Comparison of ENCODE assay signal across 8 mouse cellular contexts in genomic region chr12:84176886-84177765, GRCm38 (mm10). TPM values are rescaled to one million over a fixed set of nuclear protein-coding genes. Genes with fewer than 3 reads are reported as not detected.
DNase-seq lines count a peak whose midpoint lies in the region; ATAC-seq lines count a peak whose summit lies in the region.

No protein-coding gene starts in this region.

- WGBS in limb, embryonic 10.5 days, result 43% methylated on average over 6 of the region's 6 CpGs
- 40% methylated on average over 6 of the region's 6 CpGs for WGBS in neural tube, embryonic 14.5 days

- H3K27ac ChIP-seq in limb, embryonic 10.5 days, result peak overlapping the region; percentile 92
- peak overlapping the region; percentile 93; the same call in 1 of the 2 replicates for H3K27ac ChIP-seq in neural tube, embryonic 14.5 days (ENCODE audit: low read depth, low read length)

- H3K9ac ChIP-seq in neural tube, embryonic 14.5 days (replicated peaks; ENCODE audit: low read depth, low read length), result peak overlapping the region; percentile 60; the same call in 1 of the 2 replicates

- DNase-seq in cerebellum, adult 9-11 months, result peak; percentile 44
- no peak for DNase-seq in cerebellum, postnatal 4 days (ENCODE audit: low spot score in 2 of 2)
- peak; percentile 10 for DNase-seq in right cerebral cortex, postnatal 14 days
- no peak for DNase-seq in right cerebral cortex, adult 18-20 months
- no peak for DNase-seq in limb, embryonic 10.5 days (ENCODE audit: low spot score)
- DNase-seq in urinary bladder, adult 18-20 months (ENCODE audit: low spot score in 2 of 2), result no peak

- peaks cover 27% of the 10 kb centered on the region for H3K36me3 ChIP-seq in limb, embryonic 10.5 days
- peaks cover 8% of the 10 kb centered on the region; the same call in 1 of the 2 replicates for H3K36me3 ChIP-seq in neural tube, embryonic 14.5 days (ENCODE audit: control insufficient read depth, insufficient read depth, low read length)

- no peak overlapping the region; the same call in 1 of the 2 replicates for H3K4me2 ChIP-seq in neural tube, embryonic 14.5 days (ENCODE audit: low read depth, low read length)

- H3K9me3 ChIP-seq in limb, embryonic 10.5 days (replicated peaks), result no peaks in the 10 kb centered on the region
- H3K9me3 ChIP-seq in neural tube, embryonic 14.5 days (ENCODE audit: control insufficient read depth, low read length), result no peaks in the 10 kb centered on the region

- H3K27me3 ChIP-seq in limb, embryonic 10.5 days (ENCODE audit: low read depth, poor library complexity, severe bottlenecking), result no peaks in the 10 kb centered on the region
- no peaks in the 10 kb centered on the region for H3K27me3 ChIP-seq in neural tube, embryonic 14.5 days (ENCODE audit: control insufficient read depth, insufficient read depth, low read length)

- ATAC-seq in neural tube, embryonic 14.5 days (ENCODE audit: low read depth), result no peak
- ATAC-seq in monocyte, adult 5-6 weeks (replicated peaks; ENCODE audit: insufficient number of reproducible peaks, low FRiP score, low TSS enrichment, poor library complexity, severe bottlenecking), result no peak

- peak overlapping the region; percentile 58 for H3K4me3 ChIP-seq in limb, embryonic 10.5 days
- no peak overlapping the region for H3K4me3 ChIP-seq in neural tube, embryonic 14.5 days (ENCODE audit: low read depth, low read length)

- peaks cover 82% of the 10 kb centered on the region for H3K4me1 ChIP-seq in limb, embryonic 10.5 days
- H3K4me1 ChIP-seq in neural tube, embryonic 14.5 days (ENCODE audit: control insufficient read depth, insufficient read depth, low read length), result peaks cover 49% of the 10 kb centered on the region

RNA-seq across cellular contexts. Expression of gene Pnma1, which starts 28.8 kb away (rescaled TPM):
- polyA plus RNA-seq in limb, embryonic 10.5 days (2016; fragmentation: Nextera tagmentation; extraction: Ambion mirVana), result 1.2 TPM in 2 replicates
- 3.4 and 3.9 TPM in 2 replicates for polyA plus RNA-seq in neural tube, embryonic 14.5 days (2014; fragmentation: Nextera tagmentation; extraction: Ambion mirVana)
- total RNA-seq in monocyte, adult 5-6 weeks (2017), result 0.78 to 3.5 TPM in 2 of 3 replicates, not detected in the other

RNA-seq across cellular contexts. Expression of gene Elmsan1, which starts 41.6 kb away (rescaled TPM):
- polyA plus RNA-seq in limb, embryonic 10.5 days (2016; fragmentation: Nextera tagmentation; extraction: Ambion mirVana), result 9.2 and 10.7 TPM in 2 replicates
- 4.2 and 4.5 TPM in 2 replicates for polyA plus RNA-seq in neural tube, embryonic 14.5 days (2014; fragmentation: Nextera tagmentation; extraction: Ambion mirVana)
- 21.6 to 42.4 TPM (median 28.2 TPM) in 3 replicates for total RNA-seq in monocyte, adult 5-6 weeks (2017)

Comparison
In these comparisons a context has a peak if more than half of its experiments do, and no peak if none do; other contexts are left out.
1. DNase-seq: peak in cerebellum, adult 9-11 months (single experiment) and right cerebral cortex, postnatal 14 days (single experiment); none in cerebellum, postnatal 4 days (0 of 2), right cerebral cortex, adult 18-20 months (single experiment), limb, embryonic 10.5 days (single experiment) and urinary bladder, adult 18-20 months (0 of 2).